Mouse (Mus musculus) lung, adult 2 months (tissue): ENCODE data around the gene Gm49369. TPM values are rescaled to one million over a fixed set of nuclear protein-coding genes. Genes with fewer than 3 reads are reported as not detected.
A peak's percentile ranks its signal among the peaks of the same experiment; 100 is the strongest.

ENCODE experiments used
- DNase-seq: peaks from one replicate; pipeline ENCODE4 v3.0.0; 2022
- H3K4me1 ChIP-seq: fragments of 200-500 bp; 2 replicates; pipeline ENCODE4 v1.6.1; 2011; ENCODE audit warnings: low read length; ENCODE audit not compliant: control insufficient read depth, insufficient read depth
- H3K4me3 ChIP-seq: fragments of 200-500 bp; replicated peaks from 2 replicates; pipeline ENCODE3; 2011; ENCODE audit warnings: low read depth, mild to moderate bottlenecking, control low read depth, low read length; ENCODE audit errors: extremely low read depth
- CTCF ChIP-seq: fragments of 200-500 bp; IDR thresholded peaks from 2 replicates; pipeline ENCODE4 v1.5.1; 2011; ENCODE audit warnings: mild to moderate bottlenecking, low read length, control low read depth; ENCODE audit not compliant: insufficient read depth
- POLR2A ChIP-seq: fragments of 200-500 bp; IDR thresholded peaks from 2 replicates; pipeline ENCODE4 v1.6.1; 2011; ENCODE audit warnings: low read depth, mild to moderate bottlenecking, control low read depth, low read length, borderline replicate concordance; ENCODE audit errors: extremely low read depth
- WGBS: fragments of 180-500 bp; shearing (Covaris S2); methylation state at CpG from one replicate; pipeline ENCODE4 v1.1.7; 2018; 5-methylcytosine and 5-hydroxymethylcytosine counted together
- polyA plus RNA-seq: library from polyadenylated mRNA; depleted of rRNA; stranded (reverse); fragments of >200 nt; gene quantifications from 2 replicates; pipeline ENCODE4 v1.2.3, GENCODE M21; 2012

The Gm49369 gene
- polyA plus RNA-seq, 1 experiment: 0.24 TPM

- 85% methylated on average over 5 of the region's 5 CpGs for WGBS
- H3K4me1 ChIP-seq: peaks cover 4% of the 10 kb centered on the region
- no peak for DNase-seq
- no peak for TF ChIP-seq POLR2A
- no peak for TF ChIP-seq CTCF
- no peak overlapping the region for H3K4me3 ChIP-seq
These were observed 8.0 kb downstream of the Gm49369 start for GRCm38 (mm10) chr7:142374413-142375015.

- TF ChIP-seq POLR2A: no peak
- TF ChIP-seq CTCF: no peak
- no peak for DNase-seq
- Histone ChIP-seq H3K4me1 (peaks cover 8% of the 10 kb centered on the region), H3K4me3 (peak within 1 kb of the TSS; percentile 12)
- WGBS: 69% methylated on average over 8 of the region's 8 CpGs
These were observed 8.6 kb downstream of the Gm49369 start, which contains the start of gene Ifitm10 for GRCm38 (mm10) chr7:142373641-142374412. Gene Ifitm10, minus strand, starts transcription at chr7:142373753.

- 81% methylated on average over 5 of the region's 5 CpGs for WGBS
- no peak for DNase-seq
These were observed 9.4 kb downstream of the Gm49369 start for GRCm38 (mm10) chr7:142373039-142373438.

GRCm38 (mm10) chr7:142371768-142372661, 10.5 kb downstream of the Gm49369 start:
- DNase-seq: no peak
- WGBS: 2% methylated on average over 60 of the region's 64 CpGs
- TF ChIP-seq POLR2A (peak; percentile 43; the same call in 1 of the 2 replicates), CTCF (no peak)
- peak overlapping the region; percentile 88 for H3K4me3 ChIP-seq
- peaks cover 9% of the 10 kb centered on the region for H3K4me1 ChIP-seq

More at GRCm38 (mm10) chr7:142373039-142373438, 9.4 kb downstream of the Gm49369 start:
- Histone ChIP-seq H3K4me3 (no peak overlapping the region), H3K4me1 (peaks cover 9% of the 10 kb centered on the region)
- TF ChIP-seq CTCF: no peak
- TF ChIP-seq POLR2A: no peak

- TF ChIP-seq POLR2A (peak; percentile 21; the same call in 1 of the 2 replicates), CTCF (no peak)
- Histone ChIP-seq H3K4me3 (peak overlapping the region; percentile 88), H3K4me1 (peaks cover 9% of the 10 kb centered on the region)
- DNase-seq: no peak
- 19% methylated on average over 11 of the region's 11 CpGs for WGBS
These were observed 11.1 kb downstream of the Gm49369 start for GRCm38 (mm10) chr7:142371398-142371767.

- no peak for DNase-seq
These were observed 11.5 kb downstream of the Gm49369 start for GRCm38 (mm10) chr7:142370937-142371336.

GRCm38 (mm10) chr7:142369820-142370219, 12.6 kb downstream of the Gm49369 start:
- peaks cover 9% of the 10 kb centered on the region for H3K4me1 ChIP-seq
- peak; percentile 81; the same call in 1 of the 2 replicates for TF ChIP-seq POLR2A
- peak; percentile 26; the same call in 1 of the 2 replicates for TF ChIP-seq CTCF
- peak overlapping the region; percentile 52 for H3K4me3 ChIP-seq
- no peak for DNase-seq
- 35% methylated on average over 6 of the region's 6 CpGs for WGBS

More at GRCm38 (mm10) chr7:142370937-142371336, 11.5 kb downstream of the Gm49369 start:
- Histone ChIP-seq H3K4me1 (peaks cover 9% of the 10 kb centered on the region), H3K4me3 (peak overlapping the region; percentile 88)
- TF ChIP-seq POLR2A (no peak), CTCF (no peak)
- 73% methylated on average over 18 of the region's 18 CpGs for WGBS

GRCm38 (mm10) chr7:142368856-142369255, 13.6 kb downstream of the Gm49369 start:
- TF ChIP-seq CTCF (no peak), POLR2A (no peak)
- DNase-seq: no peak
- Histone ChIP-seq H3K4me3 (no peak overlapping the region), H3K4me1 (peaks cover 9% of the 10 kb centered on the region)
- WGBS: 53% methylated on average over 2 of the region's 2 CpGs

GRCm38 (mm10) chr7:142363107-142363506, 19.4 kb downstream of the Gm49369 start:
- H3K4me1 ChIP-seq: no peaks in the 10 kb centered on the region
- WGBS: 65% methylated on average over 4 of the region's 4 CpGs
- no peak for DNase-seq
- TF ChIP-seq CTCF: no peak
- no peak for TF ChIP-seq POLR2A
- no peak overlapping the region for H3K4me3 ChIP-seq
